Mouse (Mus musculus): ENCODE measurements around the gene Mdm2.

DNA sequence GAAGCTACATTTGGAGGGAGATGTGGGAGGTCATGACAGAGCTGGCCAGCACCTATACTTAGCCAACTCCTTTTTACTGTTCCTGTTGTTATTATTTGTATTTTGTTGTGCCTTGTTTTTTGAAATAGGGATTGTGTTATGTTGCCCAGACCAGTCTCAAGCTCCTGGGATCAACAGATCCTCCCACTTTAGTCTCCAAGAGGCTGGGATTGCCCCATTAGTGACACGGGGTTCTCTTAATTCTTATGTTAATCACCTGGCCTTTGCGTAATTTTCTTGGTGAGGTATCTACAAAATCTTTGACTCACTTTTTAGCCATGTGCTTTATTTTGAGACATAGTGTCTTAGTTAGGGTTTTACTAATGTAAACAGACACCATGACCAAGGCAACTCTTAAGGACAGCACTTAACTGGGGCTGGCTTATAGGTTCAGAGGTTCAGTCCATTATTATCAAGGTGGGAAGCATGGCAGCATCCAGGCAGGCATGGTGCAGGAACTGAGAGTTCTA, 62.5 kb downstream of the Mdm2 start:
- TF ChIP-seq CTCF (IDR thresholded peaks at IDR 0.05; ENCODE audit: borderline replicate concordance, insufficient read depth, low read length), result no peak
- no peak for TF ChIP-seq POLR2A (IDR thresholded peaks at IDR 0.05; ENCODE audit: low read depth, low read length)

Measured in embryonic fibroblast, embryonic 13.5 days (primary cell).